Mouse (Mus musculus) liver, embryonic 14.5 days (tissue): ENCODE measurements at regions not wholly inside any gene's neighbourhood (a gene's known extent, or its start where the extent isn't known, plus 50 kb on each side); places are given as distances from the start of the nearest gene placed in this dataset.

Source experiments
- ATAC-seq: fragments of 200-750 bp; cut with Nextera tagmentation; 2 replicates; pipeline ENCODE4 v1.8.0; 2017; ENCODE audit warnings: moderate number of reproducible peaks, mild to moderate bottlenecking, moderate library complexity; ENCODE audit not compliant: insufficient read depth
- DNase-seq, 3 experiments: peaks; one replicate each; pipeline ENCODE4 v3.0.0-alpha.2; 2012 to 2013; ENCODE audit warnings: low read depth in 3 of 3, low spot score in 3 of 3
- H3K27ac ChIP-seq: fragments of 300-500 bp; sonication (generic); 2 replicates; pipeline ENCODE4 v1.5.1; 2014; ENCODE audit warnings: moderate library complexity, mild to moderate bottlenecking, control low read depth, inconsistent platforms
- H3K27me3 ChIP-seq: fragments of 300-500 bp; sonication (generic); 2 replicates; pipeline ENCODE4 v1.6.1; 2014; ENCODE audit warnings: mild to moderate bottlenecking, low read length, moderate library complexity; ENCODE audit not compliant: control insufficient read depth, insufficient read depth
- H3K36me3 ChIP-seq: fragments of 300-500 bp; sonication (generic); replicated peaks from 2 replicates; pipeline ENCODE4 v1.6.1; 2014; ENCODE audit warnings: low read depth; ENCODE audit not compliant: control insufficient read depth, insufficient read depth
- H3K4me1 ChIP-seq, 2 experiments: fragments of 200-500 bp in 1 of 2; fragments of 300-500 bp in 1 of 2; sonication (generic) in 1 of 2; replicated peaks; 2 replicates each; pipeline ENCODE4 v1.6.1; 2012 to 2014; ENCODE audit warnings: antibody characterized with exemption in 1 of 2, inconsistent platforms in 1 of 2, low read length in 1 of 2; ENCODE audit not compliant: control insufficient read depth in 2 of 2, insufficient read depth in 2 of 2
- H3K4me2 ChIP-seq: fragments of 300-500 bp; sonication (generic); 2 replicates; pipeline ENCODE4 v1.6.1; 2014; ENCODE audit warnings: low read depth, mild to moderate bottlenecking, control low read depth, moderate library complexity
- H3K4me3 ChIP-seq, 2 experiments: fragments of 200-500 bp in 1 of 2; fragments of 300-500 bp in 1 of 2; sonication (generic) in 1 of 2; 2 replicates each; pipeline ENCODE4 v1.5.1; 2012 to 2014; ENCODE audit warnings: low read depth in 2 of 2, low read length in 2 of 2, mild to moderate bottlenecking in 2 of 2, control low read depth in 1 of 2, inconsistent platforms in 1 of 2, moderate library complexity in 1 of 2; ENCODE audit not compliant: insufficient read depth in 1 of 2
- H3K9ac ChIP-seq: fragments of 300-500 bp; sonication (generic); replicated peaks from 2 replicates; pipeline ENCODE4 v1.6.1; 2014; ENCODE audit warnings: mild to moderate bottlenecking, control low read depth, moderate library complexity
- H3K9me3 ChIP-seq: fragments of 300-500 bp; sonication (generic); 2 replicates; pipeline ENCODE4 v1.6.1; 2016; ENCODE audit warnings: low read length, mixed read lengths; ENCODE audit not compliant: control insufficient read depth
- CTCF ChIP-seq: IDR thresholded peaks from 2 replicates; pipeline ENCODE4 v1.5.1; 2016; ENCODE audit warnings: antibody characterized with exemption, low read depth, control low read depth
- EP300 ChIP-seq: IDR thresholded peaks from 2 replicates; pipeline ENCODE4 v1.6.1; 2016; ENCODE audit warnings: antibody characterized with exemption, low read depth
- WGBS: fragments of 180-500 bp; shearing (Covaris S2); extraction: QIAGEN DNeasy Blood & Tissue Kit; methylation state at CpG from one replicate; pipeline ENCODE4 v1.1.7; 2014; ENCODE audit not compliant: insufficient replicate concordance; 5-methylcytosine and 5-hydroxymethylcytosine counted together

DNA sequence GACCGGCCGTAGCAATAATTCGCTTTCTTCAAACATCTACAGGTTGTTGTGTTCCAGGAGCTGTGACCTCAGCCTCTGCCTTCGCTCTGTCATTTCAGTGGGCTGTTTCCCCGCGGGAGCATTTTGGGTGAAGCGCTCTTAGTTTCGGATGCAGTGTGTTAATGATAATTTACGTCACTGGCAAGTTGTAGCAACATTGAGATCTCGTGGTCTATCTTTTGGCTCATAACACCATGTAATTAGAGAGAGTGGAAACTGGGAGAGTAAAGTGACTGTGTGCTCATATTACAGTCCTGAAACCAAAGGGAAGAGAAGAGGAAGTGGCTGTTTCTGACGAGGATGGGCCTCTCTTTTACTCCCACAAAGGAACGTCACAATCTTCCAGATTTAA lies 171.4 kb upstream of the Map3k1 start:
- Histone ChIP-seq H3K4me2 (no peak overlapping the region), H3K27me3 (no peaks in the 10 kb centered on the region), H3K9me3 (no peaks in the 10 kb centered on the region), H3K9ac (no peak overlapping the region), H3K36me3 (no peaks in the 10 kb centered on the region), H3K4me1 (peaks cover 4 to 19% of the 10 kb centered on the region in 2 experiments; a peak in 3 of 4 replicates), H3K27ac (no peak overlapping the region), H3K4me3 (no peak overlapping the region)
- ATAC-seq (no peak), DNase-seq (no peak)
- TF ChIP-seq EP300 = no peak
- no peak for TF ChIP-seq CTCF
- WGBS = 63% methylated on average over 12 of the region's 12 CpGs

DNA sequence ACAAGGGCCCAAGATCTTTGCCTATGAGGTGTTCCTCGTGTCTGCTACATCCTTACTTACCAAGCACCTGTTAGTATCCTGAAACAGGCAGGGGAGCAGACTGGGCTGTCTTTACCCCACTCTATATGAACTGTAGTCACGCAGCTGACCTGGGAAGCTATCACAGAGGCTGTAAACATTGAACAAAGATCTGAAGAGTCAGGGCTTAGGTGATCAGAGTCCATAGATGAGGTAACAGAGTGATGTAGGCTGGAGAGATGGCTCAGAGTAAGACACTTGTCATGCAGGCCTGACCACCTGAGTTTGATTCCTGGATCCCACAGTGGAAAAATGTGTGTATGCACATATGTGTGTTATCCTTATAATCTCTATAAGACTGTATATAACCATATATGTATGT lies 172.3 kb upstream of the Map3k1 start:
- Histone ChIP-seq H3K4me1 (peaks cover 4 to 17% of the 10 kb centered on the region in 2 experiments; a peak in 3 of 4 replicates), H3K27me3 (no peaks in the 10 kb centered on the region), H3K4me2 (no peak overlapping the region), H3K27ac (no peak overlapping the region), H3K4me3 (no peak overlapping the region), H3K9me3 (no peaks in the 10 kb centered on the region), H3K36me3 (no peaks in the 10 kb centered on the region), H3K9ac (no peak overlapping the region)
- WGBS = 68% methylated on average over 2 of the region's 2 CpGs
- ATAC-seq = no peak
- no peak for DNase-seq
- TF ChIP-seq CTCF (no peak), EP300 (no peak)

DNA sequence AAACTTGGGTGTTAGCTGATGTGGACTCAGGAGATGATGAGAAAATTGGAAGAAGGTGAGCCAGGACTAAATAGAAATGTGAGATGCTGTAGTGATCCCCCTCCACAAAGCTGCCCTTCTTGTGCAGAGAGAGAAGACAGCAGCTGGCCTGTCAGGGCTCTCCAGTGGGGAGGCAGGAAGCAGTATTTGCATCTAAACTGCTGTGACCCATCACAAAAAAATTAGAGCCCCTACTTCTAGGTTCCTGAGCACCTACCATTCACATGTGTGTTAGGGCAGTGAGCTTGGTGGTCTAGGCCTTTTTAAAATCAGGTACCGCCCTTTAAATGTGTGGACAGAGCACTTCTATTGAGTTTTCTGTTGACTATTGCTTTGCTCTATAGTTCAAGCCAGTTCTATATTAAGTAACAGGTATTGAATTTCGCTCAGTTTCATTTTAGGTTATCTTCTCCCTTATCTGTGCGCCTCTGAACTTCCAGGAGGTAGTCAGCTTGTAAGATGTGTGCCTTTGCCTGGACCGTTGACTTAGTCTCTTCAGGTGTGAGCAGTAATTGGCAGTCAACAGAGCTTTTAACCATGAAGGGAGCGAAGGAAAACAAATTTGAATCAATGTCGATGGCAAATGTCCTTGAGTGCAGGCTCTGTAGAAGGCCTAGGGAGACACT lies 174.1 kb upstream of the Map3k1 start:
- Histone ChIP-seq H3K9ac (no peak overlapping the region), H3K4me3 (no peak overlapping the region), H3K36me3 (no peaks in the 10 kb centered on the region), H3K9me3 (no peaks in the 10 kb centered on the region), H3K27me3 (no peaks in the 10 kb centered on the region), H3K4me2 (no peak overlapping the region), H3K27ac (no peak overlapping the region), H3K4me1 (peaks cover 17 to 31% of the 10 kb centered on the region in 2 experiments)
- ATAC-seq (no peak), DNase-seq (no peak)
- 66% methylated on average over 6 of the region's 6 CpGs for WGBS
- TF ChIP-seq EP300 (no peak), CTCF (no peak)

DNA sequence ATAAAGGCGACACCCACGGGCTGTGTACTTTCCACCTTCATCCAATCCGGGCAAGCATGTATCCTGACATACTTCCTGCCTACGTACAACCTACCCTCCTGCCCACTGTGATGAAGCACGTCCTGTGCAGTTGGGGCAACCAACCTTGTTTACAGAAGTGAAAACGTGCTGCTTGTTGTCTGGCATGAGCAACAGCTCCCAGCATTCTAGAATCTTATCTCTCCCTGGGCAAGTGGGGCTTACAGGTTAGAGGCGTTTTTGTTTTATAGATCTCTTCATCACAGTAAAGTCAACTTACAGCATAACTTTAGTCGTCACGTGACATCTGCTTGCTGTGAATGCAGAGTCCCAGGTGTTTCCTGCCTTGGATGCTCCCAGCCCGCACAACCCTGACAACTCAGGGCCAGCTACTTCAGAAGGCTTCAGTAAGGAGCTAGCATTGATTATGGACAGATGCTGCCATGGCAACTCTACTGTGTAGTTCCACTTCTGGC lies 175.3 kb upstream of the Map3k1 start:
- no peak overlapping the region for H3K9ac ChIP-seq
- no peaks in the 10 kb centered on the region for H3K36me3 ChIP-seq
- TF ChIP-seq EP300 (no peak), CTCF (no peak)
- WGBS = 43% methylated on average over 10 of the region's 10 CpGs
- no peak for DNase-seq
- no peak for ATAC-seq
- peaks cover 19 to 31% of the 10 kb centered on the region in 2 experiments for H3K4me1 ChIP-seq
- H3K9me3 ChIP-seq = no peaks in the 10 kb centered on the region
- no peak overlapping the region for H3K4me2 ChIP-seq
- H3K27ac ChIP-seq = no peak overlapping the region
- no peaks in the 10 kb centered on the region; the same call in 1 of the 2 replicates for H3K27me3 ChIP-seq
- H3K4me3 ChIP-seq = no peak overlapping the region

DNA sequence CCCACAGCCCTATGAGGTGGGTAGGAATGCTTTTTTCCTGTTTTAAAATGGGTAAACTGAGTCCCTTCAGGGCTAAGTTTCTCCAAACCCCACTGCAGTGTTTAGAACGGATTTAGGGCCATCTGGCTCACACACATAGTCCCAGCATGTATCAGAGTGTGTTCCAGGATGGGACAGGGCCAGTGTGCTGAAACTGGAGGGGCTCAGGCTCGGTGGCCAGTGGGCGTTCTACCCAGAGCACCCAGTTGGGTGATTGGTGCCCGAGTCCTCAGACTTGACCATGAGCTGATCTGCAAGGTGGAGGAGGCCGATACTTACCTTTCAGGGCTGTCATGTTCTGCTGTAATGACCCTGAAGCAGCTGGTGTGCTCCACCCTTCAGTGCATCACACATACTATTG lies 176.6 kb upstream of the Map3k1 start:
- no peak for ATAC-seq
- H3K4me1 ChIP-seq = peaks cover 19 to 23% of the 10 kb centered on the region in 2 experiments
- no peak overlapping the region for H3K27ac ChIP-seq
- H3K9me3 ChIP-seq = no peaks in the 10 kb centered on the region
- H3K4me3 ChIP-seq = no peak overlapping the region
- no peak overlapping the region for H3K9ac ChIP-seq
- TF ChIP-seq EP300 = no peak
- no peak for TF ChIP-seq CTCF
- WGBS = 67% methylated on average over 5 of the region's 5 CpGs
- DNase-seq = no peak
- no peak overlapping the region for H3K4me2 ChIP-seq
- no peaks in the 10 kb centered on the region; the same call in 1 of the 2 replicates for H3K27me3 ChIP-seq
- no peaks in the 10 kb centered on the region for H3K36me3 ChIP-seq
